Mouse (Mus musculus) hindbrain, embryonic 12.5 days (tissue): Measurements from ENCODE around the gene Dbil5. TPM values are rescaled to one million over a fixed set of nuclear protein-coding genes. Genes with fewer than 3 reads are reported as not detected.

Experiments used
- ATAC-seq: fragments of 200-750 bp; cut with Nextera tagmentation; 2 replicates; pipeline ENCODE4 v1.8.0; 2017; ENCODE audit warnings: moderate TSS enrichment; ENCODE audit not compliant: low FRiP score
- H3K27ac ChIP-seq: fragments of 300-500 bp; sonication (generic); 2 replicates; pipeline ENCODE4 v1.5.1; 2016; ENCODE audit warnings: mild to moderate bottlenecking
- H3K27me3 ChIP-seq: fragments of 300-500 bp; sonication (generic); 2 replicates; pipeline ENCODE4 v1.6.1; 2016; ENCODE audit warnings: mild to moderate bottlenecking
- H3K36me3 ChIP-seq: fragments of 300-500 bp; sonication (generic); 2 replicates; pipeline ENCODE4 v1.6.1; 2016; ENCODE audit warnings: mild to moderate bottlenecking
- H3K4me1 ChIP-seq: fragments of 300-500 bp; sonication (generic); 2 replicates; pipeline ENCODE4 v1.6.1; 2016
- H3K4me2 ChIP-seq: fragments of 300-500 bp; sonication (generic); replicated peaks from 2 replicates; pipeline ENCODE4 v1.6.1; 2016; ENCODE audit warnings: mild to moderate bottlenecking
- H3K4me3 ChIP-seq: fragments of 300-500 bp; sonication (generic); 2 replicates; pipeline ENCODE4 v1.5.1; 2016; ENCODE audit warnings: mild to moderate bottlenecking
- H3K9ac ChIP-seq: fragments of 300-500 bp; sonication (generic); 2 replicates; pipeline ENCODE4 v1.6.1; 2016; ENCODE audit warnings: mild to moderate bottlenecking, moderate library complexity
- H3K9me3 ChIP-seq: fragments of 300-500 bp; sonication (generic); replicated peaks from 2 replicates; pipeline ENCODE4 v1.6.1; 2016; ENCODE audit warnings: mild to moderate bottlenecking
- WGBS: fragments of 180-500 bp; shearing (Covaris S2); methylation state at CpG from one replicate; pipeline ENCODE4 v1.1.7; 2016; 5-methylcytosine and 5-hydroxymethylcytosine counted together
- polyA plus RNA-seq: library from polyadenylated mRNA; unstranded; fragments of >200 nt; fragmentation: Nextera tagmentation; extraction: Ambion mirVana; gene quantifications from 2 replicates; pipeline ENCODE4 v1.2.1, GENCODE M21; 2016

Dbil5 gene
- 0.54 TPM in 1 of 2 replicates, not detected in the other for polyA plus RNA-seq

- Histone ChIP-seq H3K4me2 (peak within 1 kb of the TSS; percentile 58), H3K4me1 (peaks cover 8% of the 10 kb centered on the region; the same call in 1 of the 2 replicates), H3K27ac (peak within 1 kb of the TSS; percentile 89), H3K9me3 (no peaks in the 10 kb centered on the region), H3K9ac (peak within 1 kb of the TSS; percentile 84), H3K36me3 (peaks cover 39% of the 10 kb centered on the region), H3K4me3 (peak within 1 kb of the TSS; percentile 73), H3K27me3 (no peaks in the 10 kb centered on the region)
- ATAC-seq = peak; percentile 97
- WGBS = under 1% methylated on average over 33 of the region's 35 CpGs
Observed at GRCm38 (mm10) chr11:76217390-76217800, at the start of gene Dbil5, which contains the start of gene Gemin4. Gene Dbil5, plus strand, starts transcription at chr11:76217608. Gene Gemin4, minus strand, starts transcription at chr11:76217664.

GRCm38 (mm10) chr11:76168976-76169375 lies 48.4 kb upstream of the Dbil5 start:
- no peak overlapping the region for H3K27ac ChIP-seq
- no peaks in the 10 kb centered on the region for H3K4me1 ChIP-seq
- no peak overlapping the region for H3K4me3 ChIP-seq
- WGBS = 81% methylated on average over 3 of the region's 3 CpGs
- no peak overlapping the region for H3K4me2 ChIP-seq
- H3K27me3 ChIP-seq = no peaks in the 10 kb centered on the region
- peaks cover 19% of the 10 kb centered on the region for H3K36me3 ChIP-seq
- H3K9me3 ChIP-seq = no peaks in the 10 kb centered on the region
- ATAC-seq = no peak
- H3K9ac ChIP-seq = no peak overlapping the region

- H3K4me1 ChIP-seq = no peaks in the 10 kb centered on the region
- no peak overlapping the region for H3K4me3 ChIP-seq
- no peak for ATAC-seq
- H3K27me3 ChIP-seq = no peaks in the 10 kb centered on the region
- H3K27ac ChIP-seq = no peak overlapping the region
- no peaks in the 10 kb centered on the region for H3K9me3 ChIP-seq
- no peak overlapping the region for H3K4me2 ChIP-seq
- 61% methylated on average over 5 of the region's 5 CpGs for WGBS
- H3K36me3 ChIP-seq = peaks cover 22% of the 10 kb centered on the region
- H3K9ac ChIP-seq = no peak overlapping the region
Observed at GRCm38 (mm10) chr11:76170207-76170606, 47.2 kb upstream of the Dbil5 start.

- 2% methylated on average over 28 of the region's 28 CpGs for WGBS
- Histone ChIP-seq H3K36me3 (0 out of 2 replicates have a peak, but pooled peaks cover 6% of the 10 kb centered on the region), H3K27me3 (no peaks in the 10 kb centered on the region), H3K9ac (peak overlapping the region; percentile 77), H3K9me3 (no peaks in the 10 kb centered on the region), H3K27ac (peak overlapping the region; percentile 79), H3K4me2 (peak overlapping the region; percentile 95), H3K4me1 (peaks cover 13% of the 10 kb centered on the region), H3K4me3 (peak overlapping the region; percentile 87)
- ATAC-seq = peak; percentile 64
Observed at GRCm38 (mm10) chr11:76178726-76179494, 38.5 kb upstream of the Dbil5 start.

GRCm38 (mm10) chr11:76179495-76180145 lies 37.8 kb upstream of the Dbil5 start, which contains the start of the genes Vps53 and Fam57a:
Gene Vps53, minus strand, starts transcription at chr11:76179647.
Gene Fam57a, plus strand, starts transcription at chr11:76179671.
- H3K9ac ChIP-seq = peak within 1 kb of the TSS; percentile 77
- peak within 1 kb of the TSS; percentile 95 for H3K4me2 ChIP-seq
- H3K4me1 ChIP-seq = peaks cover 13% of the 10 kb centered on the region
- no peaks in the 10 kb centered on the region for H3K9me3 ChIP-seq
- no peaks in the 10 kb centered on the region for H3K27me3 ChIP-seq
- WGBS = under 1% methylated on average over 37 of the region's 37 CpGs
- 0 out of 2 replicates have a peak, but pooled peaks cover 3% of the 10 kb centered on the region for H3K36me3 ChIP-seq
- H3K4me3 ChIP-seq = peak within 1 kb of the TSS; percentile 87
- peak within 1 kb of the TSS; percentile 79 for H3K27ac ChIP-seq
- ATAC-seq = peak; percentile 93

- WGBS = 20% methylated on average over 7 of the region's 7 CpGs
- Histone ChIP-seq H3K27ac (no peak overlapping the region), H3K36me3 (0 out of 2 replicates have a peak, but pooled peaks cover 3% of the 10 kb centered on the region), H3K9ac (peak overlapping the region; percentile 77), H3K4me3 (peak overlapping the region; percentile 87), H3K4me1 (peaks cover 13% of the 10 kb centered on the region), H3K4me2 (peak overlapping the region; percentile 95), H3K9me3 (no peaks in the 10 kb centered on the region), H3K27me3 (no peaks in the 10 kb centered on the region)
- 0 out of 2 replicates have a peak, but pooled peaks have one; percentile 19 for ATAC-seq
Observed at GRCm38 (mm10) chr11:76180146-76180540, 37.3 kb upstream of the Dbil5 start.

GRCm38 (mm10) chr11:76183745-76184144 lies 33.7 kb upstream of the Dbil5 start:
- H3K4me1 ChIP-seq = peaks cover 7% of the 10 kb centered on the region
- ATAC-seq = no peak
- H3K36me3 ChIP-seq = no peaks in the 10 kb centered on the region
- no peaks in the 10 kb centered on the region for H3K9me3 ChIP-seq
- H3K4me2 ChIP-seq = no peak overlapping the region
- H3K9ac ChIP-seq = no peak overlapping the region
- no peak overlapping the region for H3K27ac ChIP-seq
- no peaks in the 10 kb centered on the region for H3K27me3 ChIP-seq
- 89% methylated on average over 4 of the region's 4 CpGs for WGBS
- no peak overlapping the region for H3K4me3 ChIP-seq

GRCm38 (mm10) chr11:76186908-76187307 lies 30.5 kb upstream of the Dbil5 start:
- Histone ChIP-seq H3K9me3 (no peaks in the 10 kb centered on the region), H3K27ac (no peak overlapping the region), H3K9ac (no peak overlapping the region), H3K36me3 (no peaks in the 10 kb centered on the region), H3K4me2 (no peak overlapping the region), H3K4me3 (no peak overlapping the region), H3K4me1 (no peaks in the 10 kb centered on the region), H3K27me3 (peaks cover 2% of the 10 kb centered on the region; the same call in 1 of the 2 replicates)
- no peak for ATAC-seq
- WGBS = 88% methylated on average over 6 of the region's 6 CpGs

GRCm38 (mm10) chr11:76196275-76196976 lies 21.0 kb upstream of the Dbil5 start:
- no peak for ATAC-seq
- peaks cover under 1% of the 10 kb centered on the region; the same call in 1 of the 2 replicates for H3K4me1 ChIP-seq
- no peaks in the 10 kb centered on the region for H3K36me3 ChIP-seq
- WGBS = 65% methylated on average over 8 of the region's 8 CpGs
- no peak overlapping the region for H3K27ac ChIP-seq
- no peak overlapping the region for H3K9ac ChIP-seq
- no peak overlapping the region for H3K4me2 ChIP-seq
- H3K27me3 ChIP-seq = no peaks in the 10 kb centered on the region
- H3K9me3 ChIP-seq = no peaks in the 10 kb centered on the region
- H3K4me3 ChIP-seq = no peak overlapping the region

GRCm38 (mm10) chr11:76196977-76197469 lies 20.4 kb upstream of the Dbil5 start:
- WGBS = 59% methylated on average over 8 of the region's 8 CpGs
- Histone ChIP-seq H3K27me3 (no peaks in the 10 kb centered on the region), H3K9me3 (no peaks in the 10 kb centered on the region), H3K9ac (no peak overlapping the region), H3K36me3 (no peaks in the 10 kb centered on the region), H3K4me1 (peaks cover 4% of the 10 kb centered on the region; the same call in 1 of the 2 replicates), H3K27ac (no peak overlapping the region), H3K4me2 (no peak overlapping the region), H3K4me3 (no peak overlapping the region)
- ATAC-seq = no peak

- peak overlapping the region; percentile 95 for H3K9ac ChIP-seq
- peak overlapping the region; percentile 89 for H3K27ac ChIP-seq
- H3K27me3 ChIP-seq = no peaks in the 10 kb centered on the region
- peak overlapping the region; percentile 84 for H3K4me2 ChIP-seq
- H3K36me3 ChIP-seq = peaks cover 24% of the 10 kb centered on the region
- H3K4me3 ChIP-seq = peak overlapping the region; percentile 92
- peak; percentile 97 for ATAC-seq
- H3K4me1 ChIP-seq = peaks cover 13% of the 10 kb centered on the region
- 1% methylated on average over 66 of the region's 90 CpGs for WGBS
- H3K9me3 ChIP-seq = no peaks in the 10 kb centered on the region
Observed at GRCm38 (mm10) chr11:76201761-76202674, 15.4 kb upstream of the Dbil5 start.
